Mouse (Mus musculus) activated CD4-positive, CD25-positive, alpha-beta regulatory T cell, adult 4 months (primary cell): Measurements from ENCODE around the gene Bcl2. TPM values are rescaled to one million over a fixed set of nuclear protein-coding genes. Genes with fewer than 3 reads are reported as not detected.
"Not testable (repeated sequence)": the region's sequence is repeated elsewhere in the genome, so short reads cannot be mapped to it uniquely, and the experiment has no call there.

ENCODE experiments used
- ATAC-seq: one replicate; pipeline ENCODE4 v1.8.0; 2017
- polyA plus RNA-seq, 2 experiments: library from polyadenylated mRNA; unstranded; fragments of 100-300 nt; shearing (Covaris generic); gene quantifications; one replicate each; pipeline ENCODE4 v1.2.1; 2017

Bcl2 gene
- 100 to 1,000 TPM; 116 to 146 TPM for polyA plus RNA-seq

- peak; percentile 67 for ATAC-seq
Measured at GRCm38 (mm10) chr1:106713621-106714529, at the start of gene Bcl2. Bcl2 (minus strand) TSS chr1:106714274.

- no peak for ATAC-seq
Measured at GRCm38 (mm10) chr1:106760750-106761149, 46.7 kb upstream of the Bcl2 start.

- ATAC-seq = peak; percentile 91
Measured at GRCm38 (mm10) chr1:106759572-106760435, 45.7 kb upstream of the Bcl2 start, which contains the start of gene Kdsr. Kdsr (minus strand) TSS chr1:106759727.

GRCm38 (mm10) chr1:106758734-106759571, 44.9 kb upstream of the Bcl2 start:
- ATAC-seq = peak; percentile 38

- no peak for ATAC-seq
Measured at GRCm38 (mm10) chr1:106756633-106757032, 42.6 kb upstream of the Bcl2 start.

- no peak for ATAC-seq
Measured at GRCm38 (mm10) chr1:106752013-106752412, 37.9 kb upstream of the Bcl2 start.

GRCm38 (mm10) chr1:106750656-106751055, 36.6 kb upstream of the Bcl2 start:
- no peak for ATAC-seq

- ATAC-seq = no peak
Measured at GRCm38 (mm10) chr1:106748555-106749315, 34.7 kb upstream of the Bcl2 start.

GRCm38 (mm10) chr1:106742980-106743379, 28.9 kb upstream of the Bcl2 start:
- ATAC-seq = no peak

- no peak for ATAC-seq
Measured at GRCm38 (mm10) chr1:106740735-106741134, 26.7 kb upstream of the Bcl2 start.

GRCm38 (mm10) chr1:106739810-106740209, 25.7 kb upstream of the Bcl2 start:
- no peak for ATAC-seq

- peak; percentile 68 for ATAC-seq
Measured at GRCm38 (mm10) chr1:106738092-106738491, 24.0 kb upstream of the Bcl2 start.

- ATAC-seq = no peak
Measured at GRCm38 (mm10) chr1:106736211-106736610, 22.1 kb upstream of the Bcl2 start.

- ATAC-seq = no peak
Measured at GRCm38 (mm10) chr1:106735586-106735985, 21.5 kb upstream of the Bcl2 start.

GRCm38 (mm10) chr1:106722061-106722460, 8.0 kb upstream of the Bcl2 start:
- no peak for ATAC-seq

GRCm38 (mm10) chr1:106717736-106718135, 3.7 kb upstream of the Bcl2 start:
- not testable (repeated sequence) for ATAC-seq

GRCm38 (mm10) chr1:106717071-106717601, 3.1 kb upstream of the Bcl2 start:
- ATAC-seq = no peak

- ATAC-seq = no peak
Measured at GRCm38 (mm10) chr1:106716141-106716540, 2.1 kb upstream of the Bcl2 start.

GRCm38 (mm10) chr1:106715111-106716083, 1.3 kb upstream of the Bcl2 start:
- no peak for ATAC-seq

- ATAC-seq = peak; percentile 0
Measured at GRCm38 (mm10) chr1:106714530-106714981, 482 bp upstream of the Bcl2 start.
